Mouse (Mus musculus): ENCODE measurements around the gene Gm9837.

DNA sequence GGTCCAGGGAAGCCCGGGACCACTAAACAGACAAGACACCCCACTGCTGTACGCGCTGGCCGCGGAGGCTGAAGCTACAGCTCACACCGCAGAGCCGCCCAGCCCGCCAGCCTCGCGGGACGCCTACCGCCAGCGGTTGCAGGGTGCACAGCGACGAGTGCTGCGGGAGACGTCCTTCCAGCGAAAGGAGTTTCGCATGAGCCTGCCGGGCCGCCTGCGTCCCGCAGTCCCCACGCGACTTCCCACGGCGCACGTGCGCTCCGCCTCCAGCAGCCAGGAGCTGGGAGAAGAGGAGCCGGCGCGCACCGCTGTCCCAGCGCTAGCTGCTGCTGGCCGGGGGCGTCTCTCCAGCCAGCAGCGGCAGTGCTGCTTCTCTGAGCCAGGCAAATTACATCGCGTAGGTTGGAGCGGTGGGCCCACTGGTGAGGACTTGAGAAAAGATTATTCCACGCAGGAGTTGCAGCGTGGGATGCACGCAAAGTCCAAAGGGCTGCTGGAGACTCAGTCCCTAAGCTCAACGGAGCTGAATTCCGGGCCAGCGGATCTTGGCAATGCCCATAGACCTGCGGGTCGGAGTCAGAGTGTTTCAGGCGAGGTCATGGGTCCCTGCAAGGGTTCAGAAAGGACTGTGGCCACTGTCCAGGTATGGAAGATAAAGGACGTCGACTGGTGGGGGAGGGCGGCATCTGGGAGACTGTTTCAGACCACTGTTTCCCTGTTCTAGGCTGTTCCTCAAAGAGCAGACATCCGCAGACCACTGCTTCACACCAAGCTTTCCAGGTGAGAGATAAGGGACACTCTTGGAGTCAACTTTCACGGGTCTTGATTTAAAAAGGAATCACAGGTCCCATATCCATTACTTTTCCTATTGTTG, 6.5 kb downstream of the Gm9837 start:
- TF ChIP-seq ZNF384 (IDR thresholded peaks at IDR 0.05; ENCODE audit: low read depth, low read length): no peak
- TF ChIP-seq MAFK (IDR thresholded peaks at IDR 0.05; ENCODE audit: insufficient read depth, low read depth, low read length): no peak
- TF ChIP-seq ZC3H11A (IDR thresholded peaks at IDR 0.05; ENCODE audit: borderline replicate concordance, low read depth, low read length): no peak
- no peak for TF ChIP-seq CHD2 (IDR thresholded peaks at IDR 0.05; ENCODE audit: low read depth, low read length)
- no peak for TF ChIP-seq HCFC1 (IDR thresholded peaks at IDR 0.05; ENCODE audit: borderline replicate concordance, insufficient read depth, low read length)
